Mouse (Mus musculus): ENCODE measurements at regions not wholly inside any gene's neighbourhood (a gene's known extent, or its start where the extent isn't known, plus 50 kb on each side); places are given as distances from the start of the nearest gene placed in this dataset.
"Not testable (repeated sequence)": the region's sequence is repeated elsewhere in the genome, so short reads cannot be mapped to it uniquely, and the experiment has no call there.

GRCm38 (mm10) chr10:119146342-119146741, 93.5 kb downstream of the Cand1 start:
- no peak for DNase-seq (ENCODE audit: low spot score)

GRCm38 (mm10) chr10:119142866-119143265, 97.0 kb downstream of the Cand1 start:
- DNase-seq (ENCODE audit: low spot score) = no peak

DNA sequence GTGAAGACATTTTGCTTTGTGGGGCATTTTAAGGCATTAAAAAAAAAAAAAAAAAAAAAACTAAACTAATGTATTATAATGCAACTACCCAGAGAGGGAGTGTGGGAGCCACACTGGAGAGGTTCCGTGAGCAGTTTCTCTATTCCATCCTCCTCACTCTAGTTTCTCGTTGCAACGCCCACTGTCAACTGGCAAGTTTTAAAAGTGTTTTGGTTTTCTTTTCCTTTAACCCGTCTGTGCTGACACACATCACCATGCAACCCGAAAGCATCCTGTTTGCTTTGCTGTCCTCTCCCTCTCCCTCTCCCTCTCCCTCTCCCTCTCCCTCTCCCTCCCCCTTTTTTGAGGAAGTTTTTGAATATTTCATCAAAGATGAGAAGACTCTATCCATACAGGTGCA, 97.5 kb downstream of the Cand1 start:
- DNase-seq (ENCODE audit: low spot score) = no peak

DNA sequence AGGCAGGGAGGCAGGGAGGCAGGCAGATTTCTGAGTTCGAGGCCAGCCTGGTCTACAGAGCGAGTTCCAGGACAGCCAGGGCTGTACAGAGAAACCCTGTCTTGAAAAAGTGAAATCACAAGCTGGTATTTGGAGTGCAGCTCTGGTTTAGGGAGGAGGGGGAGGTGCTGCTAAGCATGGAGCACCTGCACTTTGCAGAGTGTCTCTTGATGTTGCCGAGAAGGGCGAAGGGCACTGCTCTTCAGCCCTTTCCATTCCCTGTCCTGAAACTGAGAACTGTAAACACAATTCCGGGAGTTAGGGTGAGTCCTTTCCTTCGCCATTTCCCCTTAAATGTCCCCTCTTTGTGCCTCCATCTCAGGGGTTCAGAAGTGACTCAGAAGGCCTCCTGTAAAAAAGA, 101.6 kb downstream of the Cand1 start:
- no peak for DNase-seq (ENCODE audit: low spot score)

DNA sequence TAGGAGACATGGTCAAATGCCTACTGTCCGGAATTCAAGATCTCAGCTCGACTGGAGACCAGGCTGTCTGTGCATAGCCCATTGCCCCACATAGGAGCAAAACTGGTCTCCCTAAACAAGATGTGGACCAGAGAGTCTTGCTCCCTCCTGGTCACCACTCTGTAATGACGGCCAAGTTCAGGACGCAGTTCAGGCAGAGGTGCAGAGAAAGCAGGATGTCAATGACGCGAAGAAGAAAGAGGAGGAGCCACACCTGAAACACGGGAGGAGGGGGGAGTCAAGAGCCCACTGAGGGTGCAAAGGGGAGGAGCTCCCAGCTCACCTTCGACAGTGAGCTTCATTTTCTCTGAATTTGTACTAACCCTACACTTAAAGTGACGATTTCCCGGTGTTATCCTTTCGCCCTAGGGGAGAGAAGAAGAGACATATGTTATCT, 104.3 kb downstream of the Cand1 start:
- DNase-seq (ENCODE audit: low spot score) = no peak

GRCm38 (mm10) chr10:119134797-119135488, 104.9 kb downstream of the Cand1 start:
- no peak for DNase-seq (ENCODE audit: low spot score)

GRCm38 (mm10) chr10:119131977-119132376, 107.9 kb downstream of the Cand1 start:
- no peak for DNase-seq (ENCODE audit: low spot score)

DNA sequence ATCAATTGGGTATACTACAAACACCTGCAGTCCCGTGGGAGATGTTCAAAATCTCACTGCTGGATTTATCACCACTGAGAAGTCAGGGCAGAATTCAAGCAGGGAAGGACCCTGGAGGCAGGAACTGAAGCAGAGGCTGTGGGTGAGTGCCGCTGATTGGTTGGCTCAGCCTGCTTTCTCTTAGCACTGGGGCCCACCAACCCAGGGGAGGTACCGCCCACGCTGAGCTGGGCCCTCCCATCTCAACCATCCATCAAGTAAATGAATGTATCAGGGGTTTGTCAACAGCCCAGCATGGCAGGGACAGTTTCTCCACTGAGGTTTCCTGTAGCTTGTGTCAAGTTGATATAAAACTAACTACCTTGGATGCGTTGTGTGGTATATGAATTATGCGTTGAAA, 109.2 kb downstream of the Cand1 start:
- no peak for DNase-seq (ENCODE audit: low spot score)

- no peak for DNase-seq (ENCODE audit: low spot score)
Measured at GRCm38 (mm10) chr10:119128035-119128434, 111.8 kb downstream of the Cand1 start.

DNA sequence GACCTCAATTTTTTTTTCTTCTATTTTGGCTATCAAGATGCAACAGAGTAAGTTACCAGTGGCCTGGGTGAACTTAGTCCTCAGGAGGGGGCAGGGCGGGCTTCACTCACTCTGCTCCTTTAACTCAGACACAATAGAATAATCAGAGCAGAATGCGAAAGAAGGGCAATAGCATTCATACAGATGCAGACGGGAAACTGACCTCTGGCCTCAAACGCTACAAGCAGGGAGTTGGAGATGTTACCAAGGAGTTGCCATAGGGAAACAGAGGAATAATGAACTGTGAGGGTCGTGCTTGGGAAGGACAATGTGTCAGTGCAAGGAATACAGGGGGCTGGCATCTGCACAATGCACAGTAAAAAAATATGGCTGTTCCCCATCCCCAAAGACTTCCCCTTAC, 116.3 kb downstream of the Cand1 start:
- DNase-seq (ENCODE audit: low spot score) = no peak

DNA sequence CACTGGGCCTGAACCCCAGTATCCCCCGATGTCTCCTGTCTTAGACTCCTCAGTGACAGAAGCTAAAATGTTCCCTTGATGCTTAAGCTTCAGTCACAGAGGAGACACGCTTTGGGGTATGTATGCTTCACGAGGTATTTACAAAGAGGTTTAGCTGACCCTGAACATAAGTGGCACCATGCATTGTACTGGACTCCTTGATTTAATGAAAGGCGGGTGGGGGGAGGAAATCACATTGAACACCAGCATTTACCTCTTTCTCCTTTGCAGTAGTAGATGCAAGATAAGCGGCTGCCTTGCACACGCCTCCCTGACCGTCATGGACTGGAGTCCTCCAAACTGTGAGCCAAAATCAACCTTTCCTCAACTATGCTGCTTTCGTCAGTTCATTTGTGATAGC, 117.5 kb downstream of the Cand1 start:
- no peak for DNase-seq (ENCODE audit: low spot score)

DNA sequence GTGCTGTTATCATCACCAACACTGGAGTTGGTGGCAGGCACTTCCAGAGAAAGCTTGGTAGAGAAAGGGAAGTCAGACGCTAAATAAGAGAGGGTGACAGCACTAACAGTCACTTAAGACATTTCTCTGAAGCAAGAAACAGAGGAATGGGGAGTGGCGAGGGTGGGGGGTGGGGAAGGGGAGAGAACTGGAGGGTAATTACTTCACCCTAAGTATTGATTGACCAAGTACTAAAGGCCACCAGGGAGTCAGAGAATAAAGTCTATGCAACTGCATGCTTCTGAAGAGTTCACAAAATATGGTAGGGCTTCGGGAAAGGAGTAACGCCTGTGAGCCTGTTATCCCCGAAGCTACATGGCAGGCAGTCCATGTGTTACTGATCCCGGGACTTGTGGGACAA, 118.3 kb downstream of the Cand1 start:
- no peak for DNase-seq (ENCODE audit: low spot score)

- DNase-seq (ENCODE audit: low spot score) = no peak
Measured at GRCm38 (mm10) chr10:119116843-119117390, 122.9 kb downstream of the Cand1 start.

GRCm38 (mm10) chr10:119115200-119115599, 124.7 kb downstream of the Cand1 start:
- DNase-seq (ENCODE audit: low spot score) = not testable (repeated sequence)

GRCm38 (mm10) chr10:119114653-119115052, 125.2 kb downstream of the Cand1 start:
- DNase-seq (ENCODE audit: low spot score) = no peak

DNA sequence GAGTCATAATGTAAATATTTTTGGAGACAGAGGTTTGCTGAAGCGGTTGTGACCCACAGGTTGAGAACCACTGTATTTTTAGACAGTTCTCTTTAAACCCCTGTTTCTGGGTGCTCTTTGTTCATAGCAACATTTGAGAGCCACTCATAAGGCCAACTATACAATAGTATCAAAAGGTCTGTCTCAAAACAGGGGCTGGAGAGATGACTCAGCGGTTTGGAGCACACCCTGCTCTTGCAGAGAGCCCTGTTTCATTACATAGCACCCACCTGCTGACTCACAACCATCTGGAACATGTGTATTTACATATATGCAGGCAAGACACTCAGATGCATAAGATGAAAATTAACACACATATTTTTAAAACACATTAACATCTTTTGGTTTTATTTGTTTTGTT, 128.0 kb downstream of the Cand1 start:
- DNase-seq (ENCODE audit: low spot score) = no peak

DNA sequence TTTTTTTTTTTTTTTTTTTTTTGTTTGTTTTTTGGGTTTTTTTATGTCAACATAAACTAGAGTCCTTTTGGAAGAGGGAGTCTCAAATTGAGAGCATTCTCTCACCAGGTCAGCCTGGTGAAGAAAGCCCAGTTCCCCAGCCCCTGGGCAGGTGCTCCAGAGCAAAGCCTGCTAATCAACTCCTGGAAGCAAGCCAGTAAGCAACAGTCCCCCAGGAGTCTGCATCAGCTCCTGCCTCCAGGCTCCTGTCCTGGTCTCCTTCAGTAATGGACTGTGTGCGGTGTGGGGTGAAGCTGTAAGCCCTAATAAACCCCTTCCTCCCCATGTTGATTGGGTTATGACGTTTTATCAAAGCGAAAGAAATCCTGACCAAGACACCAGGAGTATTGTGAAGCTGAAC, 128.4 kb downstream of the Cand1 start:
- DNase-seq (ENCODE audit: low spot score) = no peak

DNA sequence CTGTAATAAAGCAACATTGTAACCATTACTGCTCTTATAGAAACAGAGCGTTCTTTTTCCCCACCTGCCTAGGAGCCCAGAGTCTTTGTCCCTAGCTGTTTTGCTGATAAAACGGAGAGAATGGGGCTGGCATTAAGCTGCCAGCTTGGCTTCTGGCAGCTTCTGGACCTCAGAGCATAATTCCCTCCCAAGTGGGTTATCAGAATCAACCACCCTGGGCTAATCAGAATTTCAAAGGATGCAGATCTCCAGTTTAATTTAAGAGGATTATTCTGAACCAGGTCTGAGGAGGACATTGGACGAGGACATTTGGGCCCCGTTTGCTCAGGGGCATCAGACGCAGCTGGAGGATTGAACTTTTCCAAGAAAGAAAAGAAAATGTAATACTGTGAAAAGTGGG, 129.2 kb downstream of the Cand1 start:
- DNase-seq (ENCODE audit: low spot score) = no peak

DNA sequence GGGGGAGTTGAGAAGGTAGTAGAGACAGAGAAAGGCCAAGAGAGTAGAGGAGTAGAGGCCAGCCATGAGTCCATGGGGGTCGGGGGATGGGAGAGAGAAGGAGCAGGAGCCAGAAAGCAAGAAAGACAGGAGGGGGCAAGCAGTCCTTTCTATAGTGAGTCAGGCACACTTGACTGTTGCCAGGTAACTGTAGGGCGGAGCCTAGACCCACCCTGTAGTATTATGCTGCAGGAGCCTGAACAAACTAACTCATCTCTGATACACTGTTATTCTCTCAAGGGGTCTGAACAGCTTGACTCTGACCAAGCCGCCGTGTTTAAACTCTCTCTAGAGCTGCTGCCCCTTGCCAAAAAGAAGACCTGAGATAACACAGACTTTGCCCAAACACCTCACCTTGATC, 130.6 kb downstream of the Cand1 start:
- no peak for DNase-seq (ENCODE audit: low spot score)

DNA sequence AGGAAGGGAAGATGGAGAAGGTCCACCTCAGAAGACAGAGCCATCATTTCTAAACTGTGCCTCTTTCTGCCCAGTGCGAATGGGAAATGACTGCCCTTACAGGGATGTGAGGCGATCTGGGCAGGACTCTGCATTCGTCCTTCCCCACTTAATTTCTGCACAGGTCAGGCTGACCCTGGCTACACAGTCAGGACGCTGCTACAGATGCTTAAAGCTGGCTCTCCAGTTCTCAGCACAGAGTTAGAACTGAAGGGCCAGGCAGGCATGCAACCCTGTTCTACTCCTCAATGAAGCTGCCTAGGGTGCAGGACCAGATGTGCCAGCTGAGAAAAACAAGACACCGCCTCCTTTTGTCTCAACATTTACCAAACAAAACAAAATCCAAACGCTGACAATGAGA, 132.1 kb downstream of the Cand1 start:
- no peak for DNase-seq (ENCODE audit: low spot score)

DNA sequence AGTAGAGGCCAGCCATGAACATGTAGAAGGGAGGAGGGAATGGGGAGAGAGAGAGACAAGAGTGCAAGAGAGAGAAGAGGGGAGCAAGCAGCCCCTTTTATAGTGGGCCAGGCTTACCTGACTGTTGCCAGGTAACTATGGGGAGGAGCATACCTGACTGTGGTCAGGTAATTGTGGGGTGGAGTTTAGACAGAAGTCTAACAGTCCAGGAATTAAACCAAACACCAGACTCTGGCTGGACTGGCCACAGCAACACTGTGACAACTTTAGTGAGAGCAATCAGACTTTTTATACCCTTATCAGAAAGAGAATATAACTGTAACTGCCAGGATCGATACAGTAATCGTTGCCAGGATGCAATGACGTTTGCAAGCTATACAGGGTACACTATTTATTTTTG, 133.8 kb downstream of the Cand1 start:
- no peak for DNase-seq (ENCODE audit: low spot score)

- DNase-seq (ENCODE audit: low spot score) = no peak
Measured at GRCm38 (mm10) chr10:119105279-119105881, 134.5 kb downstream of the Cand1 start.

- DNase-seq (ENCODE audit: low spot score) = no peak
Measured at GRCm38 (mm10) chr10:119100511-119100910, 139.3 kb downstream of the Cand1 start.

Measured in layer of hippocampus, adult 9-10 months (tissue).